Mouse (Mus musculus) MEL (cell line): ENCODE measurements around the gene Gm20388. TPM values are rescaled to one million over a fixed set of nuclear protein-coding genes. Genes with fewer than 3 reads are reported as not detected.

Source experiments
- DNase-seq: peaks from one replicate; pipeline ENCODE4 v3.0.0; 2011; ENCODE audit warnings: low read depth, low spot score
- H3K27ac ChIP-seq: 2 replicates; pipeline ENCODE4 v1.5.1; 2012; ENCODE audit warnings: low read depth, mild to moderate bottlenecking, control low read depth, low read length, moderate library complexity; ENCODE audit not compliant: control insufficient read depth
- H3K27me3 ChIP-seq, 2 experiments: fragments of 150-350 bp in 1 of 2; sonication (generic) in 1 of 2; 2 replicates each; pipeline ENCODE4 v1.6.1; 2012; ENCODE audit warnings: low read length in 2 of 2, mild to moderate bottlenecking in 2 of 2, improper control_type of control experiment in 1 of 2, moderate library complexity in 1 of 2; ENCODE audit not compliant: insufficient read depth in 2 of 2, control insufficient read depth in 1 of 2
- H3K36me3 ChIP-seq, 2 experiments: 2 replicates each; pipeline ENCODE4 v1.6.1; 2012 to 2014; ENCODE audit warnings: low read length in 2 of 2, improper control_type of control experiment in 1 of 2, inconsistent platforms in 1 of 2, mild to moderate bottlenecking in 1 of 2; ENCODE audit not compliant: insufficient read depth in 2 of 2, control insufficient read depth in 1 of 2
- H3K4me1 ChIP-seq, 2 experiments: fragments of 150-350 bp in 1 of 2; sonication (generic) in 1 of 2; 2 replicates each; pipeline ENCODE4 v1.6.1; 2012; ENCODE audit warnings: low read length in 2 of 2, improper control_type of control experiment in 1 of 2, mild to moderate bottlenecking in 1 of 2; ENCODE audit not compliant: insufficient read depth in 2 of 2, control insufficient read depth in 1 of 2
- H3K4me3 ChIP-seq, 2 experiments: fragments of 150-350 bp in 1 of 2; sonication (generic) in 1 of 2; 2 replicates each; pipeline ENCODE4 v1.5.1; 2012; ENCODE audit warnings: low read depth in 2 of 2, low read length in 2 of 2, mild to moderate bottlenecking in 2 of 2, moderate library complexity in 2 of 2, control low read depth in 1 of 2, improper control_type of control experiment in 1 of 2; ENCODE audit not compliant: control insufficient read depth in 1 of 2, insufficient read depth in 1 of 2
- H3K79me2 ChIP-seq: 2 replicates; pipeline ENCODE4 v1.6.1; 2012; ENCODE audit warnings: mild to moderate bottlenecking, low read length, moderate library complexity; ENCODE audit not compliant: control insufficient read depth, poor library complexity, insufficient read depth
- H3K9ac ChIP-seq: 2 replicates; pipeline ENCODE4 v1.6.1; 2012; ENCODE audit warnings: low read depth, mild to moderate bottlenecking, control low read depth, low read length, moderate library complexity; ENCODE audit not compliant: control insufficient read depth, poor library complexity, severe bottlenecking
- H3K9me3 ChIP-seq: fragments of 150-350 bp; sonication (generic); replicated peaks from 2 replicates; pipeline ENCODE4 v1.6.1; 2012; ENCODE audit warnings: mild to moderate bottlenecking, low read length, improper control_type of control experiment, moderate library complexity; ENCODE audit not compliant: insufficient read depth
- CHD1 ChIP-seq: IDR thresholded peaks from 2 replicates; pipeline ENCODE4 v1.6.1; 2012; ENCODE audit warnings: low read depth, mild to moderate bottlenecking, inconsistent platforms, low read length, improper control_type of control experiment
- CHD2 ChIP-seq: IDR thresholded peaks from 2 replicates; pipeline ENCODE4 v1.6.1; 2011; ENCODE audit warnings: low read length, improper control_type of control experiment
- CTCF ChIP-seq, 3 experiments: IDR thresholded peaks in 2 of 3; conservative IDR thresholded peaks in 1 of 3; 2 replicates each; pipeline ENCODE4 v1.5.1; 2011 to 2012; ENCODE audit warnings: low read length in 3 of 3, low read depth in 2 of 3, mild to moderate bottlenecking in 2 of 3, improper control_type of control experiment in 1 of 3, inconsistent platforms in 1 of 3, mixed read lengths in 1 of 3, moderate library complexity in 1 of 3; ENCODE audit not compliant: control insufficient read depth in 1 of 3, insufficient read depth in 1 of 3, poor library complexity in 1 of 3, severe bottlenecking in 1 of 3
- E2F4 ChIP-seq: IDR thresholded peaks from 2 replicates; pipeline ENCODE4 v1.6.1; 2011; ENCODE audit warnings: low read depth, low read length, improper control_type of control experiment, borderline replicate concordance
- ELF1 ChIP-seq: IDR thresholded peaks from 2 replicates; pipeline ENCODE4 v1.6.1; 2014; ENCODE audit warnings: low read depth, mild to moderate bottlenecking, inconsistent platforms, low read length, improper control_type of control experiment, moderate library complexity
- EP300 ChIP-seq, 2 experiments: IDR thresholded peaks; 2 replicates each; pipeline ENCODE4 v1.6.1; 2011; ENCODE audit warnings: improper control_type of control experiment in 2 of 2, low read length in 2 of 2, low read depth in 1 of 2, mild to moderate bottlenecking in 1 of 2
- ETS1 ChIP-seq: IDR thresholded peaks from 2 replicates; pipeline ENCODE4 v1.6.1; 2012; ENCODE audit warnings: low read depth, mild to moderate bottlenecking, inconsistent platforms, low read length, improper control_type of control experiment, moderate library complexity
- GABPA ChIP-seq: IDR thresholded peaks from 2 replicates; pipeline ENCODE4 v1.6.1; 2012; ENCODE audit warnings: low read depth, mild to moderate bottlenecking, inconsistent platforms, low read length, improper control_type of control experiment, moderate library complexity
- GATA1 ChIP-seq: IDR thresholded peaks from 2 replicates; pipeline ENCODE4 v1.6.1; 2011; ENCODE audit warnings: low read depth, low read length, improper control_type of control experiment
- JUND ChIP-seq: IDR thresholded peaks from 2 replicates; pipeline ENCODE4 v1.6.1; 2011; ENCODE audit warnings: low read depth, mild to moderate bottlenecking, improper control_type of control experiment, low read length
- KAT2A ChIP-seq: conservative IDR thresholded peaks from 2 replicates; pipeline ENCODE4 v1.6.1; 2012; ENCODE audit warnings: low read depth, low read length, improper control_type of control experiment, inconsistent platforms
- MAFK ChIP-seq: IDR thresholded peaks from 2 replicates; pipeline ENCODE4 v1.6.1; 2011; ENCODE audit warnings: low read depth, mild to moderate bottlenecking, low read length, improper control_type of control experiment, borderline replicate concordance
- MAX ChIP-seq: IDR thresholded peaks from 2 replicates; pipeline ENCODE4 v1.6.1; 2011; ENCODE audit warnings: low read length, improper control_type of control experiment
- MAZ ChIP-seq: IDR thresholded peaks from 2 replicates; pipeline ENCODE4 v1.6.1; 2012; ENCODE audit warnings: low read depth, mild to moderate bottlenecking, inconsistent platforms, low read length, improper control_type of control experiment
- MEF2A ChIP-seq: IDR thresholded peaks from 2 replicates; pipeline ENCODE4 v1.6.1; 2014; ENCODE audit warnings: low read depth, mild to moderate bottlenecking, inconsistent platforms, low read length, improper control_type of control experiment; ENCODE audit not compliant: poor library complexity, insufficient replicate concordance, severe bottlenecking; ENCODE audit errors: extremely low read depth
- MYB ChIP-seq: IDR thresholded peaks from 2 replicates; pipeline ENCODE4 v1.6.1; 2011; ENCODE audit warnings: mild to moderate bottlenecking, low read depth, low read length, improper control_type of control experiment
- MYC ChIP-seq: IDR thresholded peaks from 2 replicates; pipeline ENCODE4 v1.6.1; 2011; ENCODE audit warnings: low read depth, mild to moderate bottlenecking, low read length, improper control_type of control experiment, moderate library complexity
- NELFE ChIP-seq: IDR thresholded peaks from 2 replicates; pipeline ENCODE4 v1.6.1; 2011; ENCODE audit warnings: low read depth, low read length, improper control_type of control experiment
- NRF1 ChIP-seq: IDR thresholded peaks from 2 replicates; pipeline ENCODE4 v1.6.1; 2014; ENCODE audit warnings: low read depth, mild to moderate bottlenecking, inconsistent platforms, low read length, improper control_type of control experiment, moderate library complexity; ENCODE audit not compliant: poor library complexity, insufficient read depth, severe bottlenecking
- POLR2A ChIP-seq, 2 experiments: IDR thresholded peaks; 2 replicates each; pipeline ENCODE4 v1.6.1; 2011 to 2012; ENCODE audit warnings: low read length in 2 of 2, mild to moderate bottlenecking in 2 of 2, control low read depth in 1 of 2, improper control_type of control experiment in 1 of 2, low read depth in 1 of 2, moderate library complexity in 1 of 2; ENCODE audit not compliant: control insufficient read depth in 1 of 2, insufficient read depth in 1 of 2, poor library complexity in 1 of 2
- POLR2AphosphoS2 ChIP-seq: IDR thresholded peaks from 2 replicates; pipeline ENCODE4 v1.6.1; 2011; ENCODE audit warnings: low read length, improper control_type of control experiment
- POLR2AphosphoS5 ChIP-seq: IDR thresholded peaks from 2 replicates; pipeline ENCODE4 v1.6.1; 2012; ENCODE audit warnings: low read depth, borderline replicate concordance, mild to moderate bottlenecking, inconsistent platforms, low read length, moderate library complexity, mixed read lengths
- RAD21 ChIP-seq: IDR thresholded peaks from 2 replicates; pipeline ENCODE4 v1.6.1; 2011; ENCODE audit warnings: mild to moderate bottlenecking, low read depth, low read length, improper control_type of control experiment
- RCOR1 ChIP-seq: IDR thresholded peaks from 2 replicates; pipeline ENCODE4 v1.6.1; 2012; ENCODE audit warnings: low read depth, mild to moderate bottlenecking, inconsistent platforms, low read length, improper control_type of control experiment
- SMC3 ChIP-seq: IDR thresholded peaks from 2 replicates; pipeline ENCODE4 v1.6.1; 2011; ENCODE audit warnings: low read depth, low read length, improper control_type of control experiment
- TBP ChIP-seq: IDR thresholded peaks from 2 replicates; pipeline ENCODE4 v1.8.0; 2011; ENCODE audit warnings: low read depth, low read length, improper control_type of control experiment
- ZKSCAN1 ChIP-seq: IDR thresholded peaks from 2 replicates; pipeline ENCODE4 v1.6.1; 2012; ENCODE audit warnings: low read depth, mild to moderate bottlenecking, inconsistent platforms, low read length, improper control_type of control experiment, moderate library complexity
- ZMIZ1 ChIP-seq: IDR thresholded peaks from 2 replicates; pipeline ENCODE4 v1.6.1; 2012; ENCODE audit warnings: low read depth, mild to moderate bottlenecking, inconsistent platforms, low read length, improper control_type of control experiment, moderate library complexity
- ZNF384 ChIP-seq: IDR thresholded peaks from 2 replicates; pipeline ENCODE4 v1.6.1; 2012; ENCODE audit warnings: low read depth, mild to moderate bottlenecking, inconsistent platforms, low read length, improper control_type of control experiment
- polyA plus RNA-seq, 2 experiments: library from polyadenylated mRNA; stranded (reverse) in 1 of 2; unstranded in 1 of 2; fragments of >175 nt in 1 of 2; fragments of >200 nt in 1 of 2; gene quantifications; 2 replicates each; pipeline versions ENCODE4 v1.2.1 to v1.2.4; 2012; ENCODE audit warnings: low replicate concordance in 2 of 2, low read depth in 1 of 2; ENCODE audit not compliant: insufficient read length in 2 of 2, insufficient read depth in 1 of 2, missing spikeins in 1 of 2
- total RNA-seq: library from RNA; depleted of rRNA; stranded (reverse); fragments of 300-350 nt; gene quantifications from 2 replicates; pipeline ENCODE4 v1.2.3, GENCODE M21; 2012

Gene Gm20388
- total and polyA plus RNA-seq, 3 experiments, result 11.1 to 17.8 TPM; not detected in 1

DNA sequence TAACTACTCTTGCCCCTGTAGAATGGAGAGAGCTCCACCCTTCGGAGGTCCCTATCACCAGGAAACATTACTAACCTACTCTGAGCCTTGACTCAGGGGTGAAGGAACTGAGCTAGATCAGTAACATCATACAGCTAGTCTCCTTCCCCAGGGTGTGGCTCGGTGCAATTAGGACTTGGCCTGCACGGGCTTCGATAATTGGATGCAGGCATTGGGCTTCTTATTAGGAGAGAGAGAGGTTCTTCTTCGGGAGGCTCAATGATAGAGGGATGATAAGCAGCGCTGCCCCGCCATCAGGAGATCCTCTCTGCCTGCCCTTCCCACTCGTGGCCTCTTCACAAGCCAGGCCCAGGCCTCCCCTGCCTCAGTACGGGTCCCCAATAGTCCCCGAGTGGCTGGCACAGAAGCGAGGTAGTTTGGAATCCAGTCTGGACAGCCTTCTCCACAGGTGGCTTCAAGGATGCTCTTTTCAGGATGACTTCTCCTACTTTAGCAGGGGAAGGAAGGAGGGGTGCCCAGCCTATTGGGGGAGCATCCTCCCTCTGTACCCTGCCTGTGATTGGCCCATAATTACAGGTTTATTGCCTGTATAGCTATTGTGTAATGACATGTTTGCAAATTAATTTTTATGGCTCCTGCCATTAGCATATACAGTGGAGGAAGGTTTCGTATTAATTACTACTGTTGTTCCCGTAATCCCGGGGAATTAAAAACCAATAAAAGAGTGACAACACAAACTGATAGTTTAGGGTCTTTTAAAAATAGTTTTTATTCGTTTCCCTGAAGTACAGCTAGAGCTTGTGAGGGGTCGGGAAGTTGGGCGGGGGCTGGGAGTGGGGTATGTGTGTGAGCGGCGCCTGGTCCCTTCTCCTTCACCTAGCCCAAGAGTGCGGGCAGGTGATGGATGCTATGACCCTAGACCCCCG, 575.2 kb downstream of the Gm20388 start (continued):
- TF ChIP-seq RCOR1 (peak; percentile 19; the same call in 1 of the 2 replicates), ELF1 (no peak), MYC (0 out of 2 replicates have a peak, but pooled peaks have one; percentile 32), CHD2 (no peak), NELFE (peak; percentile 61), GATA1 (peak; percentile 78), MYB (no peak)

GRCm38 (mm10) chr8:120486477-120487376, 576.1 kb downstream of the Gm20388 start:
- H3K9me3 ChIP-seq, result no peaks in the 10 kb centered on the region
- peak overlapping the region; percentile 99 for H3K27ac ChIP-seq
- peak; percentile 98 for DNase-seq
- peaks cover 0 to 12% of the 10 kb centered on the region in 2 experiments; a peak in 2 of 4 replicates for H3K36me3 ChIP-seq
- peaks cover 56% of the 10 kb centered on the region for H3K79me2 ChIP-seq
- H3K4me3 ChIP-seq, result peak overlapping the region; percentile 85 to 93
- H3K4me1 ChIP-seq, result peaks cover 3 to 24% of the 10 kb centered on the region in 2 experiments
- no peaks in the 10 kb centered on the region for H3K27me3 ChIP-seq
- peak overlapping the region; percentile 89 for H3K9ac ChIP-seq
- TF ChIP-seq EP300 (IDR thresholded peaks at IDR 0.05; ENCODE audit: low read depth in 1 of 2, low read length in 2 of 2), result peak; percentile 95 to 99
- TF ChIP-seq MYB, result peak; percentile 95
- peak; percentile 74; the same call in 1 of the 2 replicates for TF ChIP-seq RCOR1
- peak; percentile 97 for TF ChIP-seq ZMIZ1
- no peak for TF ChIP-seq CHD2
- TF ChIP-seq GATA1, result peak; percentile 94
- no peak for TF ChIP-seq ZKSCAN1
- 0 out of 2 replicates have a peak, but pooled peaks have one; percentile 68 for TF ChIP-seq MEF2A
- peak; percentile 57; the same call in 1 of the 2 replicates for TF ChIP-seq CHD1
- TF ChIP-seq ELF1, result 0 out of 2 replicates have a peak, but pooled peaks have one; percentile 47
- TF ChIP-seq RAD21, result no peak; the same call in 1 of the 2 replicates
- peak; percentile 44 to 84; a peak in 3 of 4 replicates for TF ChIP-seq POLR2A (IDR thresholded peaks at IDR 0.05; ENCODE audit: control insufficient read depth in 1 of 2, insufficient read depth in 1 of 2, low read depth in 1 of 2, low read length in 2 of 2, poor library complexity in 1 of 2)
- TF ChIP-seq E2F4, result no peak
- peak; percentile 56 for TF ChIP-seq MAX
- peak; percentile 90 for TF ChIP-seq POLR2AphosphoS2
- TF ChIP-seq POLR2AphosphoS5, result no peak
- peak; percentile 92 for TF ChIP-seq TBP
- peak; percentile 24; the same call in 1 of the 2 replicates for TF ChIP-seq NRF1
- TF ChIP-seq MAFK, result peak; percentile 49; the same call in 1 of the 2 replicates
- TF ChIP-seq MAZ, result peak; percentile 90; the same call in 1 of the 2 replicates
- TF ChIP-seq JUND, result peak; percentile 69
- TF ChIP-seq ETS1, result peak; percentile 96
- peak; percentile 87 for TF ChIP-seq MYC
- TF ChIP-seq ZNF384, result peak; percentile 78
- TF ChIP-seq SMC3, result no peak; the same call in 1 of the 2 replicates
- peak in 2 of 3 experiments; percentile 4 to 7; a peak in 1 of 6 replicates for TF ChIP-seq CTCF (IDR thresholded peaks at IDR 0.05 in 2 of 3, conservative IDR thresholded peaks at IDR 0.05 in 1 of 3; ENCODE audit: control insufficient read depth in 1 of 3, insufficient read depth in 1 of 3, low read depth in 2 of 3, low read length in 3 of 3, poor library complexity in 1 of 3, severe bottlenecking in 1 of 3)
- TF ChIP-seq KAT2A, result no peak; the same call in 1 of the 2 replicates
- TF ChIP-seq GABPA, result no peak
